Mouse (Mus musculus): Measurements from ENCODE around the gene Cisd1.

GRCm38 (mm10) chr10:71329295-71329694 lies 15.5 kb downstream of the Cisd1 start:
- TF ChIP-seq POLR2A (IDR thresholded peaks at IDR 0.05; ENCODE audit: low read depth, low read length) (no peak), CTCF (IDR thresholded peaks at IDR 0.05; ENCODE audit: borderline replicate concordance, insufficient read depth, low read length) (no peak)
